Mouse (Mus musculus) forebrain, embryonic 11.5 days (tissue): ENCODE measurements around the gene Mmrn2. TPM values are rescaled to one million over a fixed set of nuclear protein-coding genes. Genes with fewer than 3 reads are reported as not detected.

Source experiments
- ATAC-seq: fragments of 200-750 bp; cut with Nextera tagmentation; replicated peaks from 2 replicates; pipeline ENCODE4 v1.8.0; 2017; ENCODE audit warnings: moderate TSS enrichment; ENCODE audit not compliant: low FRiP score
- DNase-seq: peaks from one replicate; pipeline ENCODE4 v3.0.0-alpha.2; 2017; ENCODE audit warnings: low spot score
- H3K27ac ChIP-seq: fragments of 300-500 bp; sonication (generic); 2 replicates; pipeline ENCODE4 v1.5.1; 2014; ENCODE audit warnings: low read depth, low read length
- H3K27me3 ChIP-seq: fragments of 300-500 bp; sonication (generic); 2 replicates; pipeline ENCODE4 v1.6.1; 2014; ENCODE audit warnings: mild to moderate bottlenecking, low read length, mixed read lengths; ENCODE audit not compliant: control insufficient read depth, insufficient read depth
- H3K36me3 ChIP-seq: fragments of 300-500 bp; sonication (generic); 2 replicates; pipeline ENCODE4 v1.6.1; 2014; ENCODE audit warnings: mild to moderate bottlenecking, low read length, moderate library complexity, mixed read lengths; ENCODE audit not compliant: control insufficient read depth, insufficient read depth
- H3K4me1 ChIP-seq: fragments of 300-500 bp; sonication (generic); replicated peaks from 2 replicates; pipeline ENCODE4 v1.6.1; 2014; ENCODE audit warnings: low read length, mixed read lengths; ENCODE audit not compliant: control insufficient read depth, insufficient read depth
- H3K4me2 ChIP-seq: fragments of 300-500 bp; sonication (generic); 2 replicates; pipeline ENCODE4 v1.6.1; 2014; ENCODE audit warnings: low read depth, mild to moderate bottlenecking, low read length, moderate library complexity, mixed read lengths; ENCODE audit not compliant: severe bottlenecking
- H3K4me3 ChIP-seq: fragments of 300-500 bp; sonication (generic); 2 replicates; pipeline ENCODE4 v1.5.1; 2014; ENCODE audit warnings: low read depth, low read length
- H3K9ac ChIP-seq: fragments of 300-500 bp; sonication (generic); 2 replicates; pipeline ENCODE4 v1.6.1; 2014; ENCODE audit warnings: low read length
- H3K9me3 ChIP-seq: fragments of 300-500 bp; sonication (generic); 2 replicates; pipeline ENCODE4 v1.6.1; 2016; ENCODE audit warnings: low read length, mixed read lengths; ENCODE audit not compliant: control insufficient read depth
- WGBS: fragments of 180-500 bp; shearing (Covaris S2); extraction: QIAGEN DNeasy Blood & Tissue Kit; methylation state at CpG from one replicate; pipeline ENCODE4 v1.1.7; 2014; 5-methylcytosine and 5-hydroxymethylcytosine counted together
- polyA plus RNA-seq: library from polyadenylated mRNA; unstranded; fragments of >200 nt; fragmentation: Nextera tagmentation; extraction: Ambion mirVana; gene quantifications from 2 replicates; pipeline ENCODE4 v1.2.1, GENCODE M21; 2014

Mmrn2 gene
- polyA plus RNA-seq, 1 experiment from 2014 or later = 7.2 TPM

- no peaks in the 10 kb centered on the region for H3K27me3 ChIP-seq
- no peak for ATAC-seq
- no peaks in the 10 kb centered on the region for H3K36me3 ChIP-seq
- no peak for DNase-seq
- H3K9ac ChIP-seq = no peak within 1 kb of the TSS
- no peak within 1 kb of the TSS for H3K27ac ChIP-seq
- no peak within 1 kb of the TSS for H3K4me2 ChIP-seq
- no peaks in the 10 kb centered on the region for H3K4me1 ChIP-seq
- no peak within 1 kb of the TSS for H3K4me3 ChIP-seq
- 84% methylated on average over 6 of the region's 6 CpGs for WGBS
- H3K9me3 ChIP-seq = no peaks in the 10 kb centered on the region
These were observed 20.0 kb upstream of the Mmrn2 start, which contains the start of gene Fam25c for GRCm38 (mm10) chr14:34355301-34355700. Gene Fam25c, minus strand, starts transcription at chr14:34355433.

- no peak for ATAC-seq
- Histone ChIP-seq H3K4me3 (no peak overlapping the region), H3K4me1 (no peaks in the 10 kb centered on the region), H3K27me3 (peaks cover 2% of the 10 kb centered on the region; the same call in 1 of the 2 replicates), H3K27ac (no peak overlapping the region), H3K9ac (no peak overlapping the region), H3K36me3 (no peaks in the 10 kb centered on the region), H3K4me2 (no peak overlapping the region), H3K9me3 (no peaks in the 10 kb centered on the region)
- 85% methylated on average over 7 of the region's 7 CpGs for WGBS
- peak; percentile 44 for DNase-seq
These were observed 17.4 kb upstream of the Mmrn2 start for GRCm38 (mm10) chr14:34357671-34358455.

- Histone ChIP-seq H3K9me3 (no peaks in the 10 kb centered on the region), H3K4me2 (no peak overlapping the region), H3K4me1 (peaks cover 5% of the 10 kb centered on the region; the same call in 1 of the 2 replicates), H3K9ac (no peak overlapping the region), H3K27ac (no peak overlapping the region), H3K36me3 (no peaks in the 10 kb centered on the region), H3K27me3 (peaks cover 2% of the 10 kb centered on the region; the same call in 1 of the 2 replicates), H3K4me3 (no peak overlapping the region)
- DNase-seq (no peak), ATAC-seq (no peak)
- WGBS = 24% methylated on average over 5 of the region's 5 CpGs
These were observed 15.5 kb upstream of the Mmrn2 start for GRCm38 (mm10) chr14:34359676-34360244.

GRCm38 (mm10) chr14:34360251-34360650 is 15.0 kb upstream of the Mmrn2 start:
- H3K4me1 ChIP-seq = peaks cover 5% of the 10 kb centered on the region; the same call in 1 of the 2 replicates
- H3K27me3 ChIP-seq = peaks cover 2% of the 10 kb centered on the region; the same call in 1 of the 2 replicates
- no peak overlapping the region for H3K4me3 ChIP-seq
- H3K9ac ChIP-seq = no peak overlapping the region
- H3K4me2 ChIP-seq = no peak overlapping the region
- no peaks in the 10 kb centered on the region for H3K9me3 ChIP-seq
- H3K27ac ChIP-seq = no peak overlapping the region
- no peaks in the 10 kb centered on the region for H3K36me3 ChIP-seq
- no peak for ATAC-seq
- no peak for DNase-seq
- WGBS = 35% methylated on average over 6 of the region's 6 CpGs

- 84% methylated on average over 4 of the region's 4 CpGs for WGBS
- Histone ChIP-seq H3K4me1 (peaks cover 5% of the 10 kb centered on the region; the same call in 1 of the 2 replicates), H3K9me3 (no peaks in the 10 kb centered on the region), H3K9ac (no peak overlapping the region), H3K4me2 (no peak overlapping the region), H3K27ac (no peak overlapping the region), H3K4me3 (no peak overlapping the region), H3K27me3 (peaks cover 2% of the 10 kb centered on the region; the same call in 1 of the 2 replicates), H3K36me3 (no peaks in the 10 kb centered on the region)
- DNase-seq = no peak
- ATAC-seq = no peak
These were observed 13.1 kb upstream of the Mmrn2 start for GRCm38 (mm10) chr14:34362135-34362534.

- Histone ChIP-seq H3K4me1 (peaks cover 5% of the 10 kb centered on the region; the same call in 1 of the 2 replicates), H3K36me3 (no peaks in the 10 kb centered on the region), H3K27ac (no peak overlapping the region), H3K9ac (peak overlapping the region; percentile 59; the same call in 1 of the 2 replicates), H3K4me2 (peak overlapping the region; percentile 79), H3K27me3 (peaks cover 2% of the 10 kb centered on the region; the same call in 1 of the 2 replicates), H3K4me3 (peak overlapping the region; percentile 38), H3K9me3 (no peaks in the 10 kb centered on the region)
- WGBS = 27% methylated on average over 18 of the region's 18 CpGs
- DNase-seq = peak; percentile 70
- ATAC-seq = peak; percentile 51; the same call in 1 of the 2 replicates
These were observed 12.4 kb upstream of the Mmrn2 start for GRCm38 (mm10) chr14:34362726-34363445.

GRCm38 (mm10) chr14:34363490-34364253 is 11.6 kb upstream of the Mmrn2 start:
- Histone ChIP-seq H3K9ac (peak overlapping the region; percentile 59), H3K27ac (no peak overlapping the region), H3K4me2 (peak overlapping the region; percentile 79), H3K4me1 (peaks cover 5% of the 10 kb centered on the region; the same call in 1 of the 2 replicates), H3K9me3 (no peaks in the 10 kb centered on the region), H3K36me3 (no peaks in the 10 kb centered on the region), H3K27me3 (peaks cover 2% of the 10 kb centered on the region; the same call in 1 of the 2 replicates), H3K4me3 (peak overlapping the region; percentile 38)
- peak; percentile 75 for DNase-seq
- ATAC-seq = peak; percentile 79
- 2% methylated on average over 32 of the region's 32 CpGs for WGBS
